Mouse (Mus musculus) MEL-GATA-1-ER (cell line): ENCODE data around the gene Gp1ba.

ENCODE experiments used
- DNase-seq: peaks from one replicate; pipeline ENCODE4 v3.0.0-alpha.2; 2012; ENCODE audit warnings: low read depth; ENCODE audit errors: extremely low read depth

Gene Gp1ba

GRCm38 (mm10) chr11:70638714-70639278, at the start of gene Gp1ba:
Gp1ba (plus strand) TSS chr11:70639122.
- DNase-seq, result peak; percentile 98

DNA sequence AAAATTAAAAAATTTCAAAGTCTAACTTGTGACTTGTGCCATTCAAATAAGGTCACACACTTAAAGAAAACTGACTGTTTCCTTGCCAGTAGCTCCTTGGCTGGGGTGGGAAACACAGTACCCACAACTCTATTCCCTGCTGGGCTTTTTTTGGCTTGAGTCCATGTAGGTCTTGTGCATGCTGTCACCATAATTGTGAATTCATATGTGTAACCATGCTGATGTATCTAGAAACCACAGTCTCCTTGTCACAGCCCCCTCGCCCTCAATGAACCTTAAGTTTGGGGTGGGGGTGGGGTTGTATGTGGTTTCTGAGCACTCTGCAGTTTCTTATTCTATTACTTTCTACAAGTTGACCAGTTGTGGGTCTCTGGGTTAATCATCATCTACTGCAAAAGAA, 47.2 kb upstream of the Gp1ba start:
- no peak for DNase-seq

DNA sequence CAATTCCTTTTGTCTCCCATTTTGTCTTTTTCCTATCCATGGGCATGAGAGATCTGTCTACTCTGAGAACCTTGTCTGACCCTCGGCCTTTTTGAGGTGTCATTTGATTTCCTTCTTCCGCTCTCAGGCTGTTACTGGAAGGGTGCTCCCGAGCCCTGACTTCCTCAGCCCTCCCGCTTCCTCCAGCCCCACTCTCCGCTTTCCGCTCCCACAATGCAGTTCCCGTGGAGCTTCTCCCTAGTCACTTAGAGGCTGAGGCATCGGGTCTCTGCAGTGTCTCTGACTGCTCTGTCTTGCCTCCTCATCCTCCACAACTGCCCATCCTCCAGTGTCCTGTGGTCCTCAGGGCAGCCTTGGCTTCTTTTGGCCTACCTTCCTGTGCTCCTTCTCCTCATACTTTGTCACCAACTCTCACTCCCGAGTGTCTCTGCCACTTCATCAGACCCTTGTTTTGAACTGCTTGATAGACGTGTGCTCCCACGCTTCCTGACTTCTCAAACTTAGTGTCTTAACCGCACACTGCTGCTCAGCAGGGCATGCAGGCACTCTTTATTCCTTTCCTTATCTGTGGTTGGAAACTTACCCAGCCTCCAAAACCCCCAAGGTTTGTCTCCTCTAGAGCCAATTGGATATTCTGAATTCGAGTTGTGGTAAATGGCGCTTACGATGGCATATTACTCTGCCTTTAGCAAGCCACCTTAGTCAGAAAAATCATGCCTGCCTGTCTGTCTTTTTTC, 44.5 kb upstream of the Gp1ba start:
- no peak for DNase-seq

DNA sequence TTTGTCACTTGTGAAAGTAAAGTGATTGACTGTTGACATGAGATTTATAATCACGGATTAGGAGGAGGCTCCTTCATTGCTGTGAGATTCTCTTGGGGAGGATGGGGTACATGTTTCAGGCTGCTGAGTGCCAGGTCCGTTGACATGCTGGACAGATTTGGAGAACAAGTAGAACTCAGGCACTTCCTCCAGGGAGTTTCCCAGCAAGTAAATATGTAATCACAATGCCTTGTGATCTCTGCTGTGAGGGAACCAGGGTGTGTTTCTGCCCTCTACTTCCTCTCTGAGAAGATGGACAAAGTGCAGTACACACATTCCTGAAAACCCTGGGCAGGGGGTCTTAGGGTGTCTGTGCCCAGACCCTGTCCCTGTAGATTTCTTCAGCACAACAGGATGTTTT, 43.3 kb upstream of the Gp1ba start:
- no peak for DNase-seq

DNA sequence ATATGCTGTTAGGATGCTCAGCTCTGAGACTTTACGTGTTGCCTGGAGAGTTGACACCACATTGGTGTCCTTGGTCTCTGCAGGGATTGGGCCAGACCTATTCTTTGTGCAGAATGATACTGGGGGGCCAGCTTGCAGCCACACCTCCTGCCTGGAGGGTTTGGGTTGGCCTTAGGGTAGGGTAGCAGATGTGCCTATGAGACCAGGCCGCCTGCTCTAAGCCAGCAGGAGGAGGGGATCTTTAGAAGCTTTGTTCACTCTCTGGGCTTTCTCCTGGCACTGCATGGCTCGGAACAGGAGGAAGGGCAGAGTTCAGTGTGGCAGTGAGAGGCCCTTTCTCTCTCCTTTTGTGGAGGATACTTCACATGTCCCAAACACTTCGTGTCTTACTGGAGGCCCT, 42.8 kb upstream of the Gp1ba start:
- DNase-seq, result no peak

- peak; percentile 82 for DNase-seq
Measured at GRCm38 (mm10) chr11:70597301-70597700, 41.6 kb upstream of the Gp1ba start.

DNA sequence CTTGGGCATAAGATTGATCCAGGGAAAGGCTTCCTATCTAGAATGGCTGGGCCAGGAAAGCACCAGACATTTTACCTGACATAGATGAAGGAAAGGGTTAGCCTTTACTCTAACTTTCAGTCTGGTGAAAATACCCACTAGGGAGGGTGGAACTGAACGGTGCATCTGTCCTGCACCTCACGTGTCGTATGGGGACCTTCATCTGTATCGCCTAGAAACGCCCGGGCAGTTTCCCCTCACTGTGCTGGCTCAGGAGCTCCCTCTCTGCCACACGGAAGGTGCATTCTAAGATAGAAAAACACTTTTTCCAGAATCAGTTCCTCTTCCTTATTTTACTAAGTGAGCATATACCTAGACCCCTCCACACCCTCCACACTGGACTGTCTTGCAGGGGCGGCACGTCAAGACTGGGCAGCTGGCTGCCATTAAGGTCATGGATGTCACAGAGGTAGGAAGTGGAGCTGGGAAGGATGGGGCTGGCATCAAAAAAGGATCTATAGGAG, 40.4 kb upstream of the Gp1ba start:
- no peak for DNase-seq

GRCm38 (mm10) chr11:70605024-70605566, 33.8 kb upstream of the Gp1ba start:
- no peak for DNase-seq

DNA sequence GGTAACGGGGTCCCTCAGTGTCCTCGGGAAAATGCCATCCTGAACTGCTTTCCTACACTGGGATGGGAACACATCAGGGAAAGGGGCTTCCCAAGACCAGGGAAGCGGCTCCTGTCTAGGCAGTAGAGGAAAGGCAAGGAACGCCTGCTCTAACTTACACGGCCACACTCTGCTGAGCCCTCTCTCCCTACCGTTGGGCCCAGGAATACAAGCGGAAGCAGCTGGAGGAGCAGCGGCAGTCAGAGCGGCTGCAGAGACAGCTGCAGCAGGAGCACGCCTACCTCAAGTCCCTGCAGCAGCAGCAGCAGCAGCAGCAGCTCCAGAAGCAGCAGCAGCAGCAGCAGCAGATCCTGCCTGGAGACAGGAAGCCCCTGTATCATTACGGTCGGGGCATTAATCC, 32.2 kb upstream of the Gp1ba start:
- DNase-seq, result no peak

DNA sequence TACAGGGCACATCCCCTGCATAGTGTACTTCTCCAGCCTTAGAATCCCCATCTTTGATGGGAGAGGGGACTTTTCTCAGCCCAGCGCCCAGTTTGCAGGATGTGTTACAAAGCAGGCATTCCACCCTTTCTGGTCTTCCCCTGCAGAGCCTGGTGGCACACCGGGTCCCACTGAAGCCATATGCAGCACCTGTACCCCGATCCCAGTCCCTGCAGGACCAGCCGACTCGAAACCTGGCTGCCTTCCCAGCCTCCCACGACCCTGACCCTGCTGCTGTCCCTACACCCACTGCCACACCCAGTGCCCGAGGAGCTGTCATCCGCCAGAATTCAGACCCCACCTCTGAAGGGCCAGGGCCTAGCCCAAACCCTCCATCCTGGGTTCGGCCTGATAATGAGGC, 31.3 kb upstream of the Gp1ba start:
- DNase-seq, result no peak

DNA sequence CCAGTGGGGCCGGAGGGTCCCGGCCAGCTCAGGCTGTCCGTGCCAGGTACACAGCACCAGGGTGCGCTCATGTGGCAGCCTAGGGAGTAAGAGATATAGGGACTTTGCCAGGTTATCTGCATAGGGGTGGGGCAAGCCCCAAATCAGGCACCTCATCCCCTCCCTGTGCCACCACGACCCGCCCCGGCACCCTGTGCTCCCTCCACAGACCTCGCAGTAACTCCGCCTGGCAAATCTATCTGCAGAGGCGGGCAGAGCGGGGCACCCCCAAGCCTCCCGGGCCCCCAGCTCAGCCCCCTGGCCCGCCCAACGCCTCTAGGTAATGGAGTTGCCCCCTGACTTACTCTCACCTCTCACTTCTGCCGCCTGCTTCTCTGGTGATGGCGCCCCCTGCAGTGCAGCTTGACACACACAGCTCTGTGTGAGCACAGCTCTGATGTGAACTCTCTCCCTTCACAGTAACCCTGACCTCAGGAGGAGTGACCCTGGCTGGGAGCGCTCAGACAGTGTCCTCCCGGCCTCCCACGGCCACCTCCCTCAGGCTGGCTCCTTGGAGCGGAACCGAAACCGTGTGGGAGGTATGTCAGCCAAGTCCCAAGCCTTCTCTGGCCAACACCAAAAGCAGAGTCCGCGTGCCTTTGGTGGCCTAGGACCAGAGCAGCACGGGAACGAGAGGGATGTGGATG, 30.4 kb upstream of the Gp1ba start:
- no peak for DNase-seq

- no peak for DNase-seq
Measured at GRCm38 (mm10) chr11:70610752-70611151, 28.2 kb upstream of the Gp1ba start.

DNA sequence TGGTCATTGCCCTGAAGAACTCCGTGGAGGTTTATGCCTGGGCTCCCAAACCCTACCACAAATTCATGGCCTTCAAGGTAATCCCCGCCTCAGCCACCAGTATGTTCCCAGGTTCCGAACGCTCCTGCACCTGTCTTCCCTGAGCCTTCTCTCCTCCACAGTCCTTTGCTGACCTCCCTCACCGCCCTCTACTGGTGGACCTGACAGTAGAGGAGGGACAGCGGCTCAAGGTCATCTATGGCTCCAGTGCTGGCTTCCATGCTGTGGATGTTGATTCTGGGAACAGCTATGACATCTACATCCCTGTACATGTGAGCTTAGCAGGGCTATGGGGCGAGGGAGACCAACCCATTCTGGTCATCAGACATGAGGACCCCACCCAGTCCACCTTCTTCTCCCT, 26.4 kb upstream of the Gp1ba start:
- DNase-seq, result no peak

DNA sequence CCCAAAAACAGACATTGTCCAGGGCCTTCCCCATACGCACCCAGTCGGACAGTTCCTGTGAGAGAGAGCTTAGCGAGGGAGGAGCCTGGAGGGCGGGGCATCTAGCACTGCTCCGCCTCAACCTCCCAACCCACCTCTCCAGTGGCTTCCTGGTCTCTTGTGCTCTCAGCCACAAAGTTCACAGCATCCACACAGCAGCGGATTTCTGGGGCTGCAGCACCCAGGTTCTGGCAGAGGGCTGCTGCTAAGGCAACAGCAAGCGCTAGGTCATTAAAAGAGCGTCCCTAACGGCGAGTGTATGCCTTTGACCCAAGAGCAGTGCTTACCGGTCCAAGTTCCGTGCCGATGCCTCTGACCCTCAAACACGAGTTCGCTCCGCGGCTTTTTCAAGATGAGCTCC, 23.8 kb upstream of the Gp1ba start:
- no peak for DNase-seq

GRCm38 (mm10) chr11:70615516-70616093, 23.3 kb upstream of the Gp1ba start, which contains the start of gene 4930544D05Rik:
4930544D05Rik (plus strand) TSS chr11:70615848.
- no peak for DNase-seq

DNA sequence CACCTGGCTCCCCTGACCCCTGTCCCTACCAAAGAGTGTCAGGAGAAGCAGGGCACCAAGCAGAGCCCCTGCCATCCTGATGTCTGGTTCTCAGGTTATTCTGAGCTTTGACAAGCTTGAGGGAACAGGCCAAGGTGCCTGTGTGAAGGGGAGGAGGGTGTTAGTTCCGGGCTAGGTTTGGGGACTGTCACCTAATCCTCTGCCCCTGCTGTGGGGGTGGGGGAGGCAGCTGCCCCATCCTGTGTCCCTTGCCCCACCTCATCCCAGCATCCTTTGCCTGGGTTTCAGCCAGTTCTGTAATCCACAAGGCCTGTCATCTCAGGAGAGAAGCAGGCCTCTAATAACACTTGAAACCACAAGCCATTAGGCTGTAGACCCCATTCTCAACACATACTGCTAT, 19.8 kb upstream of the Gp1ba start, which contains the start of gene Chrne:
Gene Chrne (minus strand): TSS at position 116 of the 400 bp plus-strand sequence.
- no peak for DNase-seq

DNA sequence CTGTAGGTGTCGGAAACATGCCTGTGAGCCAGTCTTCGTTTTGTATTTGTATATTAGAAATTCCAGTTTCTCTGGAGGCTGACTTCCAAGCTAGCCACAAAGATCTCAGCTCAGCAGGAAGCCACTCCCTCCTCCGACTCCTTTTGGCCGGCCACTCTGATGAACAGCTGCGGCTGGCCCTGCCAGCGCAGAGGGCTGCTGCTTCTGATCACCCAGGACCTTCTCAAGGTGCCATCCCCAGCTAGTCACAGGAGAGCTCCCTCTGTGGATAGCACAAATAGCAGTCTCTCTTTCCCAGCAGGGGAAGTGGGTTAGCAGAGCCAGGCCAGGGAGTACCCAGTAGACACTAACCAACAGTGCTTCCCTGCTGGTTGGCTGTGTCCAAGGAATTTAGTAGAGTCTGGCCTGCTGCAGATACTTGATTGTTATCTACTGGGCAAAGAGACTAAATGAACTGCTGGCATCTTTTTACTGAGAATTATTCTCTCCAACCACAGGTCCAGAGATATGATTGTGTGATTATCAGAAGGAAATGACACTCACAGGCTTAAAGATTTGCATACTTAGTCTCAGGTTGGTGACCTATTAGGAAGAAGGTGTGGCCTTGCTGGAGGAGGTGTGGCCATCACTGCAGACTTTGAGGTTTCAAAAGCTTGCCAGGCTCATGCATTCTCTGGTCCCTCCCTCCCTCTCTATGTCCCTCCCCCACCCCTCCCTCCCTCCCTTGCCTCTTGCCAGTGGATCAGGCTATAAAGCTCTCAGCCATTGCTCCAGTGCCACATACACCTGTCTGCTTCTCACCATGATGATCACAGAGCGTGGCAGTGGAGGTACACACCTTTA, 16.7 kb upstream of the Gp1ba start:
- peak; percentile 62 for DNase-seq

GRCm38 (mm10) chr11:70623053-70623742, 15.7 kb upstream of the Gp1ba start:
- peak; percentile 70 for DNase-seq

GRCm38 (mm10) chr11:70625473-70625872, 13.4 kb upstream of the Gp1ba start:
- no peak for DNase-seq

DNA sequence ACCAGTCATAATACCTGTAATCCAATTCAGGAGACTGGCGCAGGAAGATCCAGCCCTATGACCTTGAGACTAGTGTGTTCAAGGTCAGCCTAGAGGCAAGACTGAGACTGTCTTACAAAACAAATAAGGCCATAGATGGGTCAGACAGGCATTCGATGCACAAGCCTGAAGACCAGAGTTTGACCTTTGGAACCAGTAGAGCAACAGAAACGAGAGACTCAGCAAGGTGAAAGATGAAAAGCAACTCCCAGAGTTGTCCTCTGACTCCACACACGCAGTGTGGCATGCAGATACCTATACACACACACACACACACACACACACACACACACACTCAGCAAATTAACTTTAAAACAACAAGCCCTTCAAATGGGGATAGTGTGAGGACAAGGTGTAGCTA, 12.0 kb upstream of the Gp1ba start:
- no peak for DNase-seq
